Mouse (Mus musculus) midbrain, embryonic 14.5 days (tissue): ENCODE measurements around the gene Hnrnpul1. TPM values are rescaled to one million over a fixed set of nuclear protein-coding genes. Genes with fewer than 3 reads are reported as not detected.
"Not testable (repeated sequence)": the region's sequence is repeated elsewhere in the genome, so short reads cannot be mapped to it uniquely, and the experiment has no call there.

Source experiments
- ATAC-seq: fragments of 200-750 bp; cut with Nextera tagmentation; 2 replicates; pipeline ENCODE4 v1.8.0; 2017; ENCODE audit warnings: moderate number of reproducible peaks, moderate library complexity; ENCODE audit not compliant: low FRiP score, low TSS enrichment
- DNase-seq: peaks from one replicate; pipeline ENCODE4 v3.0.0-alpha.2; 2015
- H3K27ac ChIP-seq: fragments of 300-500 bp; sonication (generic); replicated peaks from 2 replicates; pipeline ENCODE4 v1.5.1; 2014; ENCODE audit warnings: mild to moderate bottlenecking, low read depth, low read length, moderate library complexity
- H3K27me3 ChIP-seq: fragments of 300-500 bp; sonication (generic); 2 replicates; pipeline ENCODE4 v1.6.1; 2014; ENCODE audit warnings: low read length, control low read depth, mixed read lengths; ENCODE audit not compliant: control insufficient read depth, insufficient read depth
- H3K36me3 ChIP-seq: fragments of 300-500 bp; sonication (generic); 2 replicates; pipeline ENCODE4 v1.6.1; 2014; ENCODE audit warnings: low read length, control low read depth; ENCODE audit not compliant: control insufficient read depth, insufficient read depth
- H3K4me1 ChIP-seq: fragments of 300-500 bp; sonication (generic); 2 replicates; pipeline ENCODE4 v1.6.1; 2014; ENCODE audit warnings: mild to moderate bottlenecking, antibody characterized with exemption, low read length, control low read depth; ENCODE audit not compliant: control insufficient read depth, insufficient read depth
- H3K4me2 ChIP-seq: fragments of 300-500 bp; sonication (generic); 2 replicates; pipeline ENCODE4 v1.6.1; 2014; ENCODE audit warnings: mild to moderate bottlenecking, low read length, moderate library complexity
- H3K4me3 ChIP-seq: fragments of 300-500 bp; sonication (generic); replicated peaks from 2 replicates; pipeline ENCODE4 v1.5.1; 2014; ENCODE audit warnings: low read depth, low read length
- H3K9ac ChIP-seq: fragments of 300-500 bp; sonication (generic); replicated peaks from 2 replicates; pipeline ENCODE4 v1.6.1; 2014; ENCODE audit warnings: mild to moderate bottlenecking, low read length, moderate library complexity
- H3K9me3 ChIP-seq: fragments of 300-500 bp; sonication (generic); 2 replicates; pipeline ENCODE4 v1.6.1; 2016; ENCODE audit warnings: low read length, control low read depth, mixed read lengths; ENCODE audit not compliant: control insufficient read depth
- WGBS: fragments of 180-500 bp; shearing (Covaris S2); extraction: QIAGEN DNeasy Blood & Tissue Kit; methylation state at CpG from one replicate; pipeline ENCODE4 v1.1.7; 2014; 5-methylcytosine and 5-hydroxymethylcytosine counted together
- polyA plus RNA-seq: library from polyadenylated mRNA; unstranded; fragments of >200 nt; fragmentation: Nextera tagmentation; extraction: Ambion mirVana; gene quantifications from 2 replicates; pipeline ENCODE4 v1.2.1, GENCODE M21; 2014

Hnrnpul1 gene
- polyA plus RNA-seq, 1 experiment from 2014 or later, result 61.6 TPM

- Histone ChIP-seq H3K4me3 (no peak overlapping the region), H3K36me3 (peaks cover 100% of the 10 kb centered on the region), H3K27ac (no peak overlapping the region), H3K27me3 (no peaks in the 10 kb centered on the region), H3K4me2 (no peak overlapping the region), H3K4me1 (no peaks in the 10 kb centered on the region), H3K9ac (no peak overlapping the region), H3K9me3 (no peaks in the 10 kb centered on the region)
- ATAC-seq (no peak), DNase-seq (peak; percentile 13)
- 90% methylated on average over 2 of the region's 2 CpGs for WGBS
These were observed 17.6 kb downstream of the Hnrnpul1 start for GRCm38 (mm10) chr7:25736920-25737319.

DNA sequence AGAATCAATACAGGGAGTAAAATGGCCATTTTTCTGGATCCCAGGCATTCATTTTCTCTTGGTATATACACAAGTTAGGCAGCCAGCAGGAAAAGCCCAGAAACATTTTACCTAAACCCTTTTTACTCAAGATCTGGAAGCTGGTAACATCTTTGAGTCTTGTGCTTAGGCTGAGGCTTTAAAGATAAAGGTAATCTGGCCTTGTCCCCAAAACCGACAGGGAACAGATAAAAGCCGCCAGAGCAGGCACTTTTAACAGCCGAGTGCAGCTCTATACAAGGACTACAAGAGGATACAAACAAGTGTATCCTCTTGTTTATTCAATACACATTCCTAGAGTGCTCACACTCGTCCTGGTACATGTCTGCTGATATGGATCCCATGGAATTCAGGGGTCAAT, 19.6 kb downstream of the Hnrnpul1 start:
- Histone ChIP-seq H3K9ac (no peak overlapping the region), H3K4me3 (no peak overlapping the region), H3K27ac (no peak overlapping the region), H3K4me2 (no peak overlapping the region), H3K27me3 (no peaks in the 10 kb centered on the region), H3K9me3 (no peaks in the 10 kb centered on the region), H3K4me1 (no peaks in the 10 kb centered on the region), H3K36me3 (peaks cover 98% of the 10 kb centered on the region)
- ATAC-seq, result no peak
- WGBS, result 82% methylated on average over 4 of the region's 4 CpGs
- no peak for DNase-seq

DNA sequence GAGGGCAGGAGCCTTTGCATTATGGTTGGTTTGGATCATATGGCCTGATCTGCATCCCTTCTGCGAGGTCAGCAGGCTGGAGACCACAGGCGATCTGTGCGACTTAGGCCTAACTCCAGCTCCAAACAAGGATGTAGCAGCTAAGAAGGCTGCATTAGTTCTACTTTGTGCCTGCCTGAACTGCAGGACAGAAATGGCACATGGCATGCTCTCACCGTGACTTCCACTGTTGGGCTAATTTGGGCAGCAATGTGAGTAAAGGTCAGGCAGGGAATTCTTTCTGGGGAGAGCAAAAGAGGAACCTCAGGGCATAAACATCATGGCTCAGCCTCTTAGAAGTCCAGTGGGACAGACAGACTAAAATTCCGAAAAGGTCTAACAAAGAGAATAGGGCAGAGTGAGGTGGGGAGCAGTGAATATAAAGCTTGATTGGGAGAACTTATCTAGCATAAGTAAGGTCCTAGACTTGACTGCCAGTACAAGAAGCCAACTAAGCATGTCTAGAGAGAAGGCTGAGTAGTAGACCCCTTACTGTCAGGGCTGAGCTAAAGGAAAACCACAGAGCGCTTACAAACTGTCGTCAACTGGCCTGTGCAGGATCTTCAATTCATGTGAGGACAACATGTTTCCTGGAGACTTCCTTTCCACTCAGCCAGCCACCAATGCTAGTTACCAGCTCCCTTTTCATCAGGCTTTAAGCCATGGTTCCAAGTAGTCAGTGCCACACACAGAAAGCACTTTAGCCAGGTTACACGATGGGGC, 23.1 kb downstream of the Hnrnpul1 start:
- no peak overlapping the region for H3K9ac ChIP-seq
- H3K27me3 ChIP-seq, result no peaks in the 10 kb centered on the region
- H3K4me3 ChIP-seq, result no peak overlapping the region
- no peak overlapping the region for H3K27ac ChIP-seq
- peaks cover 96% of the 10 kb centered on the region for H3K36me3 ChIP-seq
- no peak for ATAC-seq
- no peaks in the 10 kb centered on the region for H3K4me1 ChIP-seq
- no peak for DNase-seq
- no peak overlapping the region for H3K4me2 ChIP-seq
- H3K9me3 ChIP-seq, result no peaks in the 10 kb centered on the region
- WGBS, result 95% methylated on average over 8 of the region's 8 CpGs

GRCm38 (mm10) chr7:25729862-25730261, 24.7 kb downstream of the Hnrnpul1 start:
- WGBS, result 88% methylated on average over 2 of the region's 2 CpGs
- H3K27me3 ChIP-seq, result no peaks in the 10 kb centered on the region
- peaks cover 96% of the 10 kb centered on the region for H3K36me3 ChIP-seq
- H3K9ac ChIP-seq, result no peak overlapping the region
- H3K4me3 ChIP-seq, result no peak overlapping the region
- H3K27ac ChIP-seq, result no peak overlapping the region
- H3K4me2 ChIP-seq, result no peak overlapping the region
- H3K9me3 ChIP-seq, result no peaks in the 10 kb centered on the region
- no peak for DNase-seq
- ATAC-seq, result no peak
- H3K4me1 ChIP-seq, result no peaks in the 10 kb centered on the region

- H3K27ac ChIP-seq, result no peak overlapping the region
- 58% methylated on average over 2 of the region's 2 CpGs for WGBS
- no peaks in the 10 kb centered on the region for H3K9me3 ChIP-seq
- no peaks in the 10 kb centered on the region for H3K27me3 ChIP-seq
- H3K4me1 ChIP-seq, result no peaks in the 10 kb centered on the region
- no peak for ATAC-seq
- H3K9ac ChIP-seq, result no peak overlapping the region
- no peak for DNase-seq
- peaks cover 96% of the 10 kb centered on the region for H3K36me3 ChIP-seq
- no peak overlapping the region for H3K4me3 ChIP-seq
- H3K4me2 ChIP-seq, result no peak overlapping the region
These were observed 25.2 kb downstream of the Hnrnpul1 start for GRCm38 (mm10) chr7:25729396-25729795.

GRCm38 (mm10) chr7:25727800-25728199, 26.8 kb downstream of the Hnrnpul1 start:
- 95% methylated on average over 5 of the region's 5 CpGs for WGBS
- no peak for ATAC-seq

GRCm38 (mm10) chr7:25725886-25726285, 28.7 kb downstream of the Hnrnpul1 start:
- no peak overlapping the region for H3K9ac ChIP-seq
- H3K9me3 ChIP-seq, result no peaks in the 10 kb centered on the region
- no peak overlapping the region for H3K4me3 ChIP-seq
- WGBS, result 90% methylated on average over 19 of the region's 19 CpGs
- peaks cover 95% of the 10 kb centered on the region for H3K36me3 ChIP-seq
- H3K27ac ChIP-seq, result no peak overlapping the region
- H3K27me3 ChIP-seq, result no peaks in the 10 kb centered on the region
- no peaks in the 10 kb centered on the region for H3K4me1 ChIP-seq
- H3K4me2 ChIP-seq, result no peak overlapping the region
- ATAC-seq (no peak), DNase-seq (no peak)

More at GRCm38 (mm10) chr7:25727800-25728199, 26.8 kb downstream of the Hnrnpul1 start:
- Histone ChIP-seq H3K4me1 (no peaks in the 10 kb centered on the region), H3K27me3 (no peaks in the 10 kb centered on the region), H3K4me2 (no peak overlapping the region), H3K9ac (no peak overlapping the region), H3K4me3 (no peak overlapping the region), H3K9me3 (no peaks in the 10 kb centered on the region), H3K27ac (no peak overlapping the region), H3K36me3 (peaks cover 96% of the 10 kb centered on the region)
- no peak for DNase-seq

DNA sequence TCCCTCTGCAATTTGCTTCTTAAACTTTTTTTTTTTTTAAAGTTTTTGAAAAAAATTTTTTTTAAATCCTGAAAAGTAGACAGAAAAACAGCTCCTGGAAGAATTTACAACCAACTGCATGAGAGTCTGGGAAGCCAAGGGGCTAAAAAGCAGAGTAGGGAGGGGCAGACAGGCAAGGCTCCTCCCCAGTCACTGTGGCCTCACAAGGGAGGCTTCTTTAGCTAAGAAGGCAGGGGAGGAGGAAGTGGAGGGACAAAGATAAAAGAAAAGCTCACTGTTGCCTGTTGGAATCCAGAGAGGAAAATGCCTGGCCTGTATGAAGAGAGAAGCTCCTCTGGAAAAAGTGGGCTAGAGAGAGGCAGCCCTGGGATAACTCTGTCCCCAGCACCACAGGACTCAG, 32.8 kb downstream of the Hnrnpul1 start:
- H3K27ac ChIP-seq, H3K4me2 ChIP-seq, ATAC-seq, H3K9ac ChIP-seq, H3K4me3 ChIP-seq, H3K9me3 ChIP-seq, H3K4me1 ChIP-seq, DNase-seq, H3K27me3 ChIP-seq: not testable (repeated sequence)
- peaks cover 65% of the 10 kb centered on the region for H3K36me3 ChIP-seq

GRCm38 (mm10) chr7:25720760-25721159, 33.8 kb downstream of the Hnrnpul1 start:
- Histone ChIP-seq H3K9ac (no peak overlapping the region), H3K27ac (no peak overlapping the region), H3K4me1 (peaks cover 8% of the 10 kb centered on the region), H3K4me3 (no peak overlapping the region), H3K9me3 (no peaks in the 10 kb centered on the region), H3K27me3 (no peaks in the 10 kb centered on the region), H3K36me3 (peaks cover 60% of the 10 kb centered on the region), H3K4me2 (no peak overlapping the region)
- WGBS, result 94% methylated on average over 5 of the region's 5 CpGs
- DNase-seq (no peak), ATAC-seq (no peak)
